Mouse (Mus musculus) thymus, adult 18-20 months (tissue): ENCODE measurements around the gene Chpf2.
A peak's percentile ranks its signal among the peaks of the same experiment; 100 is the strongest.
"Not testable (repeated sequence)": the region's sequence is repeated elsewhere in the genome, so short reads cannot be mapped to it uniquely, and the experiment has no call there.

Experiments
- DNase-seq, 2 experiments: peaks; one replicate each; pipeline ENCODE4 v3.0.0; 2022; ENCODE audit warnings: mixed read lengths in 2 of 2

The Chpf2 gene

GRCm38 (mm10) chr5:24586547-24587199 is at the start of gene Chpf2:
Gene Chpf2 (plus strand): TSS chr5:24586741.
- DNase-seq = peak; percentile 80 to 81

- DNase-seq = no peak
Observed at GRCm38 (mm10) chr5:24537618-24538017, 48.9 kb upstream of the Chpf2 start.

GRCm38 (mm10) chr5:24539571-24540296 is 46.8 kb upstream of the Chpf2 start:
- DNase-seq = no peak

- DNase-seq = no peak
Observed at GRCm38 (mm10) chr5:24540387-24541143, 46.0 kb upstream of the Chpf2 start, which contains the start of gene Asb10. Gene Asb10 (minus strand): TSS chr5:24540978.

- no peak for DNase-seq
Observed at GRCm38 (mm10) chr5:24541144-24541569, 45.4 kb upstream of the Chpf2 start.

GRCm38 (mm10) chr5:24542643-24543042 is 43.9 kb upstream of the Chpf2 start:
- DNase-seq = no peak

GRCm38 (mm10) chr5:24550598-24551316 is 35.8 kb upstream of the Chpf2 start:
- DNase-seq = no peak

- DNase-seq = no peak
Observed at GRCm38 (mm10) chr5:24551317-24551688, 35.2 kb upstream of the Chpf2 start.

GRCm38 (mm10) chr5:24553621-24554244 is 32.8 kb upstream of the Chpf2 start:
- DNase-seq = no peak

- DNase-seq = not testable (repeated sequence)
Observed at GRCm38 (mm10) chr5:24555335-24555734, 31.2 kb upstream of the Chpf2 start.

- no peak for DNase-seq
Observed at GRCm38 (mm10) chr5:24556709-24557108, 29.8 kb upstream of the Chpf2 start, which contains the start of gene 4931409K22Rik. Gene 4931409K22Rik (minus strand): TSS chr5:24556809.

- no peak for DNase-seq
Observed at GRCm38 (mm10) chr5:24575948-24576347, 10.6 kb upstream of the Chpf2 start.

GRCm38 (mm10) chr5:24576801-24577182 is 9.7 kb upstream of the Chpf2 start:
- DNase-seq = no peak

GRCm38 (mm10) chr5:24577183-24577929 is 9.2 kb upstream of the Chpf2 start, which contains the start of gene Abcf2:
Gene Abcf2 (minus strand): TSS chr5:24577467.
- DNase-seq = peak; percentile 98 to 99

- DNase-seq = no peak
Observed at GRCm38 (mm10) chr5:24578109-24578963, 8.2 kb upstream of the Chpf2 start.

GRCm38 (mm10) chr5:24586106-24586505 is 435 bp upstream of the Chpf2 start:
- DNase-seq = no peak

GRCm38 (mm10) chr5:24587200-24587577 is 648 bp downstream of the Chpf2 start:
- no peak for DNase-seq

- DNase-seq = no peak
Observed at GRCm38 (mm10) chr5:24589511-24590500, 3.3 kb downstream of the Chpf2 start.

GRCm38 (mm10) chr5:24591268-24591721 is 4.8 kb downstream of the Chpf2 start:
- DNase-seq = no peak
